Mouse (Mus musculus): ENCODE measurements around the gene Bcl2l1. TPM values are rescaled to one million over a fixed set of nuclear protein-coding genes. Genes with fewer than 3 reads are reported as not detected.

Bcl2l1 gene
- total and polyA plus RNA-seq, 3 experiments = 21.3 to 80.3 (median 34.5) TPM

DNA sequence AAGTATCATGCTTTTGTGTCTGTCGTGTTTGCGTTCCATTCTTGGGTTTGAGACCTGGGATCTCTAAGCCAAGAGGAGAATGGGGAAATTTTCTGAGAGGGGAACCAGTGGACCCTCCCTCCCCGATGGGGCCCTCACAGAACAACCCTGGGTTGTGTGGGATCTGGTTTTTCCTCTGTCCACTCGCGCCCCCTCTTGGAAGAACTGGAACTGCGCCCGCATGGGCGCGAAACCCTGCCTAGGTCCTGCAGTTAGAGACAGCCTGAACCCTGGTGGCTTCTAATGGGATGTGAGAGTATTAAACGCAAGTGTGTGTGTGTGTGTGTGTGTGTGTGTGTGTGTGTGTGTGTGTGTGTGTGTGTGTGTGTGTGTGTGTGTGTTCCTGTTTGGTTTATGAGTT, 89.1 kb downstream of the Bcl2l1 start:
- in situ Hi-C loops (cut with MboI; ENCODE audit: low pct_ligation_motif_present, low pct_unique_long_range_greater_than_20kb, low sequenced_read_pairs) = no loop called here
- peak; percentile 24 for DNase-seq (ENCODE audit: extremely low read depth)
- Histone ChIP-seq H3K4me3 (replicated peaks in 1 of 3; ENCODE audit: low read depth in 2 of 3, low read length in 2 of 3, poor library complexity in 1 of 3) (no peak overlapping the region), H3K36me3 (replicated peaks in 1 of 2; ENCODE audit: control insufficient read depth in 1 of 2, insufficient read depth in 1 of 2, low read length in 1 of 2) (no peaks in the 10 kb centered on the region), H3K27me3 (replicated peaks) (peaks cover 44% of the 10 kb centered on the region), H3K79me2 (replicated peaks; ENCODE audit: control insufficient read depth, extremely low read depth, insufficient read depth, poor library complexity, severe bottlenecking) (no peaks in the 10 kb centered on the region), H3K4me2 (ENCODE audit: insufficient read depth, low read depth, poor library complexity, severe bottlenecking) (no peak overlapping the region), H3K27ac (ENCODE audit: insufficient read depth, low read depth) (no peak overlapping the region), H3K9ac (ENCODE audit: insufficient read depth, low read depth) (no peak overlapping the region), H3K9me3 (replicated peaks; ENCODE audit: low read length) (no peaks in the 10 kb centered on the region), H3K4me1 (ENCODE audit: control insufficient read depth in 1 of 2, insufficient read depth in 2 of 2) (peaks cover 0 to 8% of the 10 kb centered on the region in 2 experiments; a peak in 2 of 4 replicates)
- TF ChIP-seq RAD21 (IDR thresholded peaks at IDR 0.05; ENCODE audit: low read depth, low read length) (peak; percentile 50), ELF1 (IDR thresholded peaks at IDR 0.05; ENCODE audit: low read depth, low read length) (peak; percentile 20; the same call in 1 of the 2 replicates), ETS1 (conservative IDR thresholded peaks at IDR 0.05; ENCODE audit: low read depth, low read length) (no peak), MAX (IDR thresholded peaks at IDR 0.05; ENCODE audit: low read length) (0 out of 2 replicates have a peak, but pooled peaks have one; percentile 19), SMC3 (IDR thresholded peaks at IDR 0.05; ENCODE audit: low read depth, low read length) (peak; percentile 50), BHLHE40 (IDR thresholded peaks at IDR 0.05; ENCODE audit: low read depth, low read length) (no peak), CTCF (conservative IDR thresholded peaks at IDR 0.05 in 1 of 2, IDR thresholded peaks at IDR 0.05 in 1 of 2; ENCODE audit: low read depth in 2 of 2, low read length in 2 of 2) (peak; percentile 18 to 77; a peak in 2 of 4 replicates), TCF12 (IDR thresholded peaks at IDR 0.05; ENCODE audit: low read depth, low read length) (0 out of 2 replicates have a peak, but pooled peaks have one; percentile 15)
- dilution Hi-C loops (cut with MboI; ENCODE audit: extremely low pct_ligation_motif_present, extremely low pct_unique_long_range_greater_than_20kb, low sequenced_read_pairs) = no loop called here

- no peak overlapping the region for H3K4me3 ChIP-seq (replicated peaks in 1 of 3; ENCODE audit: low read depth in 2 of 3, low read length in 2 of 3, poor library complexity in 1 of 3)
Measured at GRCm38 (mm10) chr2:152741153-152742041, 90.1 kb downstream of the Bcl2l1 start.

More at GRCm38 (mm10) chr2:152741153-152742041, 90.1 kb downstream of the Bcl2l1 start:
- DNase-seq (ENCODE audit: extremely low read depth) = no peak
- no peak overlapping the region for H3K9ac ChIP-seq (ENCODE audit: insufficient read depth, low read depth)
- no peaks in the 10 kb centered on the region for H3K36me3 ChIP-seq (replicated peaks in 1 of 2; ENCODE audit: control insufficient read depth in 1 of 2, insufficient read depth in 1 of 2, low read length in 1 of 2)
- H3K79me2 ChIP-seq (replicated peaks; ENCODE audit: control insufficient read depth, extremely low read depth, insufficient read depth, poor library complexity, severe bottlenecking) = no peaks in the 10 kb centered on the region
- in situ Hi-C loops (cut with MboI; ENCODE audit: low pct_ligation_motif_present, low pct_unique_long_range_greater_than_20kb, low sequenced_read_pairs) = no loop called here
- H3K27ac ChIP-seq (ENCODE audit: insufficient read depth, low read depth) = no peak overlapping the region
- H3K27me3 ChIP-seq (replicated peaks) = peaks cover 49% of the 10 kb centered on the region
- H3K9me3 ChIP-seq (replicated peaks; ENCODE audit: low read length) = peaks cover under 1% of the 10 kb centered on the region
- H3K4me2 ChIP-seq (ENCODE audit: insufficient read depth, low read depth, poor library complexity, severe bottlenecking) = no peak overlapping the region
- H3K4me1 ChIP-seq (ENCODE audit: control insufficient read depth in 1 of 2, insufficient read depth in 2 of 2) = peaks cover 0 to 9% of the 10 kb centered on the region in 2 experiments; a peak in 2 of 4 replicates
- dilution Hi-C loops (cut with MboI; ENCODE audit: extremely low pct_ligation_motif_present, extremely low pct_unique_long_range_greater_than_20kb, low sequenced_read_pairs) = no loop called here
- TF ChIP-seq USF2 (conservative IDR thresholded peaks at IDR 0.05; ENCODE audit: low read depth, low read length) (no peak), MEF2A (IDR thresholded peaks at IDR 0.05; ENCODE audit: borderline replicate concordance, low read depth, low read length) (no peak), CTCF (conservative IDR thresholded peaks at IDR 0.05 in 1 of 2, IDR thresholded peaks at IDR 0.05 in 1 of 2; ENCODE audit: low read depth in 2 of 2, low read length in 2 of 2) (no peak), JUND (conservative IDR thresholded peaks at IDR 0.05; ENCODE audit: low read depth, low read length) (no peak), RCOR1 (conservative IDR thresholded peaks at IDR 0.05; ENCODE audit: low read depth, low read length) (no peak), PAX5 (IDR thresholded peaks at IDR 0.05; ENCODE audit: low read length) (no peak), EP300 (IDR thresholded peaks at IDR 0.05; ENCODE audit: low read length) (no peak), POLR2A (IDR thresholded peaks at IDR 0.05; ENCODE audit: low read depth, low read length) (no peak), NELFE (IDR thresholded peaks at IDR 0.05; ENCODE audit: low read depth, low read length) (no peak), ZKSCAN1 (IDR thresholded peaks at IDR 0.05; ENCODE audit: borderline replicate concordance, low read depth, low read length) (no peak), SIN3A (IDR thresholded peaks at IDR 0.05; ENCODE audit: low read length) (no peak), RAD21 (IDR thresholded peaks at IDR 0.05; ENCODE audit: low read depth, low read length) (no peak), IRF4 (IDR thresholded peaks at IDR 0.05; ENCODE audit: low read depth, low read length) (no peak)

Data from CH12.LX (cell line).